9 mouse cellular contexts compared by ENCODE assay signal in the genomic region with DNA sequence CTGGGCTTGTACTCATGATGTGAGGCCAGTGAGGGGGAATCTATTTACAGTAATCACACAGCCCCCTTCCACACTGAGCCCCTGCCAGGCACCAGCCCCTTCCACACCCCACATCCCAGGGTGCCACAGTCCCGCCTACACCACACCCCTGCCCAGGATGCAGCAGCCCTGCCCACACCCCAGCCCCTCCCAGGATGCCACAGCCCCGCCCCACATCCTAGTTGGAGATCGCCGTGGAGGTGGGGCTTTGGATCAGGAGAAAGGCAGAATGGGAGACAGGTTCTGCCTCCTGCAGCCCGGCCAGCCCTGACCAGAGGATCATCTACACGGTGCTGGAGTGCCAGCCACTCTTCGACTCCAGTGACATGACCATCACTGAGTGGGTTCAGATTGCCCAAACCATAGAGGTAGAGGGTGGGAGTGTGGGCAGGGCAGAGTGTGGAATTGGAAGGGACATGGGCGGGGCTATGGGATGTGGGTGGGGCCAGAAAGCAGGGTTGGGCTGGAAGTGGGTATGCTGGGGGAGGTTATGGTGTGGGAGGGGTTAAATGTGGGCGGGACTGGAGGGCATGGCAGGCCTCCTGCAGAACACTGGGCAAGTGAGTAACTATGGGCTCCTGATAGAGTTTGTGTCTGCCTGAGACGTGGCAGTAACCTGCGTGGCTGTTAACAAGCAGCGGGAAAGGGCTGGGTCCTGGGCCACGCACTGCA. TPM values are rescaled to one million over a fixed set of nuclear protein-coding genes. Genes with fewer than 3 reads are reported as not detected.
A peak's percentile ranks its signal among the peaks of the same experiment; 100 is the strongest.
DNase-seq lines count a peak whose midpoint lies in the region; ATAC-seq and TF ChIP-seq lines count a peak whose summit lies in the region.
"Had no signal": no experiment of that assay in that cellular context is flagged by ENCODE, and none has a peak within 500 bp of the region (broad histone marks: within the 10 kb centered on the region; RNA-seq: fewer than 3 reads in every experiment).

No protein-coding gene starts in this region.

- TF ChIP-seq CTCF in small intestine, adult 2 months (IDR thresholded peaks at IDR 0.05; ENCODE audit: extremely low read depth, insufficient read length, insufficient replicate concordance, low read depth, low read length) = no peak

- H3K4me2 ChIP-seq in heart, embryonic 14.5 days (ENCODE audit: low read length) = no peak overlapping the region
- H3K4me2 ChIP-seq in midbrain, embryonic 12.5 days (replicated peaks) = no peak overlapping the region
- no peak overlapping the region for H3K4me2 ChIP-seq in midbrain, embryonic 14.5 days (ENCODE audit: low read length)
- no peak overlapping the region for H3K4me2 ChIP-seq in forebrain, embryonic 16.5 days (ENCODE audit: low read length)

- TF ChIP-seq POLR2A in small intestine, adult 2 months (IDR thresholded peaks at IDR 0.05; ENCODE audit: low read depth, low read length) = no peak

- peak; percentile 27; the same call in 1 of the 2 replicates for ATAC-seq in heart, embryonic 14.5 days (ENCODE audit: insufficient number of reproducible peaks, insufficient read depth, low FRiP score, low read depth)
- ATAC-seq in midbrain, embryonic 12.5 days (ENCODE audit: low FRiP score, low read depth) = peak; percentile 47; the same call in 1 of the 2 replicates
- no peak for ATAC-seq in midbrain, embryonic 14.5 days (ENCODE audit: low FRiP score, low TSS enrichment)
- peak; percentile 31; the same call in 1 of the 2 replicates for ATAC-seq in forebrain, embryonic 16.5 days

- H3K27me3 ChIP-seq in heart, embryonic 14.5 days (ENCODE audit: control insufficient read depth, insufficient read depth, low read length) = peaks cover 29% of the 10 kb centered on the region
- peaks cover 36% of the 10 kb centered on the region for H3K27me3 ChIP-seq in midbrain, embryonic 12.5 days
- H3K27me3 ChIP-seq in midbrain, embryonic 14.5 days (ENCODE audit: control insufficient read depth, insufficient read depth, low read length) = no peaks in the 10 kb centered on the region
- H3K27me3 ChIP-seq in forebrain, embryonic 16.5 days (replicated peaks; ENCODE audit: control insufficient read depth, insufficient read depth, low read length) = no peaks in the 10 kb centered on the region
- H3K27me3 ChIP-seq in small intestine, adult 2 months (ENCODE audit: control insufficient read depth, insufficient read depth, low read length) = no peaks in the 10 kb centered on the region

- no peak for DNase-seq in heart, adult 18-20 months
- DNase-seq in midbrain, embryonic 14.5 days = no peak
- DNase-seq in layer of hippocampus, adult 18-20 months (ENCODE audit: low spot score in 2 of 2) = no peak
- no peak for DNase-seq in layer of hippocampus, postnatal 25 days (ENCODE audit: extremely low spot score in 1 of 2, low spot score in 1 of 2)

- H3K9me3 ChIP-seq in heart, embryonic 14.5 days (ENCODE audit: control insufficient read depth, low read length) = no peaks in the 10 kb centered on the region
- no peaks in the 10 kb centered on the region for H3K9me3 ChIP-seq in midbrain, embryonic 12.5 days
- no peaks in the 10 kb centered on the region for H3K9me3 ChIP-seq in midbrain, embryonic 14.5 days (ENCODE audit: control insufficient read depth, low read length)
- no peaks in the 10 kb centered on the region for H3K9me3 ChIP-seq in forebrain, embryonic 16.5 days (ENCODE audit: control insufficient read depth, low read length)

- no peak overlapping the region for H3K27ac ChIP-seq in heart, embryonic 14.5 days (replicated peaks in 1 of 2; ENCODE audit: control insufficient read depth in 1 of 2, insufficient read depth in 1 of 2, low read depth in 2 of 2, low read length in 2 of 2)
- H3K27ac ChIP-seq in midbrain, embryonic 12.5 days (replicated peaks) = no peak overlapping the region
- H3K27ac ChIP-seq in midbrain, embryonic 14.5 days (replicated peaks; ENCODE audit: low read depth, low read length) = no peak overlapping the region
- no peak overlapping the region for H3K27ac ChIP-seq in forebrain, embryonic 16.5 days (ENCODE audit: low read length)
- H3K27ac ChIP-seq in small intestine, adult 2 months (ENCODE audit: insufficient read depth, low read depth, low read length) = no peak overlapping the region

- WGBS in heart, embryonic 14.5 days = 17% methylated on average over 13 of the region's 13 CpGs
- 17% methylated on average over 13 of the region's 13 CpGs for WGBS in midbrain, embryonic 12.5 days
- WGBS in midbrain, embryonic 14.5 days = 18% methylated on average over 13 of the region's 13 CpGs
- WGBS in forebrain, embryonic 16.5 days = 19% methylated on average over 13 of the region's 13 CpGs
- 27% methylated on average over 13 of the region's 13 CpGs for WGBS in small intestine, adult 2 months

- H3K4me3 ChIP-seq in heart, embryonic 14.5 days (ENCODE audit: control insufficient read depth in 1 of 2, insufficient read depth in 1 of 2, low read depth in 1 of 2, low read length in 2 of 2) = no peak overlapping the region
- no peak overlapping the region for H3K4me3 ChIP-seq in midbrain, embryonic 12.5 days
- no peak overlapping the region for H3K4me3 ChIP-seq in midbrain, embryonic 14.5 days (replicated peaks; ENCODE audit: low read depth, low read length)
- H3K4me3 ChIP-seq in forebrain, embryonic 16.5 days (replicated peaks; ENCODE audit: low read length) = no peak overlapping the region
- 0 out of 2 replicates have a peak overlapping the region, but pooled peaks have one; percentile 5 for H3K4me3 ChIP-seq in small intestine, adult 2 months (ENCODE audit: low read depth, low read length)

- H3K9ac ChIP-seq in heart, embryonic 14.5 days (ENCODE audit: low read length) = no peak overlapping the region
- H3K9ac ChIP-seq in midbrain, embryonic 12.5 days (replicated peaks) = no peak overlapping the region
- H3K9ac ChIP-seq in midbrain, embryonic 14.5 days (replicated peaks; ENCODE audit: low read length) = no peak overlapping the region
- H3K9ac ChIP-seq in forebrain, embryonic 16.5 days (replicated peaks; ENCODE audit: low read depth, low read length) = no peak overlapping the region

- H3K4me1 ChIP-seq in heart, embryonic 14.5 days (ENCODE audit: control insufficient read depth in 2 of 2, insufficient read depth in 2 of 2, low read length in 2 of 2) = peaks cover 0 to 4% of the 10 kb centered on the region in 2 experiments; a peak in 1 of 4 replicates
- 0 out of 2 replicates have a peak, but pooled peaks cover 5% of the 10 kb centered on the region for H3K4me1 ChIP-seq in midbrain, embryonic 12.5 days
- no peaks in the 10 kb centered on the region for H3K4me1 ChIP-seq in midbrain, embryonic 14.5 days (ENCODE audit: control insufficient read depth, insufficient read depth, low read length)
- H3K4me1 ChIP-seq in forebrain, embryonic 16.5 days (replicated peaks; ENCODE audit: control insufficient read depth, insufficient read depth, low read length) = 0 out of 2 replicates have a peak, but pooled peaks cover 3% of the 10 kb centered on the region
- H3K4me1 ChIP-seq in small intestine, adult 2 months (ENCODE audit: control insufficient read depth, insufficient read depth, insufficient read length, low read length) = peaks cover 29% of the 10 kb centered on the region

- H3K36me3 ChIP-seq in heart, embryonic 14.5 days (ENCODE audit: control insufficient read depth, insufficient read depth, low read length) = no peaks in the 10 kb centered on the region
- H3K36me3 ChIP-seq in midbrain, embryonic 12.5 days = no peaks in the 10 kb centered on the region
- H3K36me3 ChIP-seq in midbrain, embryonic 14.5 days (ENCODE audit: control insufficient read depth, insufficient read depth, low read length) = no peaks in the 10 kb centered on the region
- no peaks in the 10 kb centered on the region for H3K36me3 ChIP-seq in forebrain, embryonic 16.5 days (ENCODE audit: control insufficient read depth, insufficient read depth)
- no peaks in the 10 kb centered on the region for H3K36me3 ChIP-seq in small intestine, adult 2 months (ENCODE audit: control insufficient read depth, insufficient read depth, low read length)

RNA-seq across cellular contexts. Expression of gene Aspg, which starts 6.4 kb away (rescaled TPM):
- polyA plus RNA-seq in heart, embryonic 14.5 days (2014; fragmentation: Nextera tagmentation; extraction: Ambion mirVana) = 0.15 TPM in 1 of 2 replicates, not detected in the other
- 1 to 10 TPM in 1 of 2 experiments, under 1 TPM in 1; 0.17 to 4.3 TPM for total RNA-seq in heart, adult 18-20 months (2021)
- 0.51 and 0.56 TPM in 2 replicates for polyA plus RNA-seq in midbrain, embryonic 12.5 days (2016; fragmentation: Nextera tagmentation; extraction: Ambion mirVana)
- polyA plus RNA-seq in midbrain, embryonic 14.5 days (2014; fragmentation: Nextera tagmentation; extraction: Ambion mirVana) = not detected in 2 replicates
- 0.37 and 0.75 TPM in 2 replicates for polyA plus RNA-seq in forebrain, embryonic 16.5 days (2015; fragmentation: Nextera tagmentation; extraction: Ambion mirVana)
- polyA plus RNA-seq in small intestine, adult 2 months (2012; rRNA removed) = 2.4 and 14.5 TPM in 2 replicates
- 1 to 10 TPM; 3.8 TPM for total RNA-seq in layer of hippocampus, adult 18-20 months (2021)
- 1 to 10 TPM; 1.4 to 3.5 TPM for total RNA-seq in layer of hippocampus, postnatal 25 days (2021)
- total RNA-seq: CH12.LX had no signal

RNA-seq across cellular contexts. Expression of gene Kif26a, which starts 33.2 kb away (rescaled TPM):
- 1.7 and 1.9 TPM in 2 replicates for polyA plus RNA-seq in heart, embryonic 14.5 days (2014; fragmentation: Nextera tagmentation; extraction: Ambion mirVana)
- total RNA-seq in heart, adult 18-20 months (2021) = 1 to 10 TPM; 8.1 to 8.3 TPM
- 10.0 and 10.1 TPM in 2 replicates for polyA plus RNA-seq in midbrain, embryonic 12.5 days (2016; fragmentation: Nextera tagmentation; extraction: Ambion mirVana)
- polyA plus RNA-seq in midbrain, embryonic 14.5 days (2014; fragmentation: Nextera tagmentation; extraction: Ambion mirVana) = 6.2 and 7.2 TPM in 2 replicates
- polyA plus RNA-seq in forebrain, embryonic 16.5 days (2015; fragmentation: Nextera tagmentation; extraction: Ambion mirVana) = 17.3 and 21.2 TPM in 2 replicates
- polyA plus RNA-seq in small intestine, adult 2 months (2012; rRNA removed) = 2.1 and 2.7 TPM in 2 replicates
- 1 to 10 TPM; 3.9 to 4.5 TPM for total RNA-seq in layer of hippocampus, adult 18-20 months (2021)
- total RNA-seq in layer of hippocampus, postnatal 25 days (2021) = 1 to 10 TPM; 5.2 to 6.6 TPM
- total RNA-seq: CH12.LX had no signal
